ENCODE assay signal across 19 mouse cellular contexts in the genomic region with DNA sequence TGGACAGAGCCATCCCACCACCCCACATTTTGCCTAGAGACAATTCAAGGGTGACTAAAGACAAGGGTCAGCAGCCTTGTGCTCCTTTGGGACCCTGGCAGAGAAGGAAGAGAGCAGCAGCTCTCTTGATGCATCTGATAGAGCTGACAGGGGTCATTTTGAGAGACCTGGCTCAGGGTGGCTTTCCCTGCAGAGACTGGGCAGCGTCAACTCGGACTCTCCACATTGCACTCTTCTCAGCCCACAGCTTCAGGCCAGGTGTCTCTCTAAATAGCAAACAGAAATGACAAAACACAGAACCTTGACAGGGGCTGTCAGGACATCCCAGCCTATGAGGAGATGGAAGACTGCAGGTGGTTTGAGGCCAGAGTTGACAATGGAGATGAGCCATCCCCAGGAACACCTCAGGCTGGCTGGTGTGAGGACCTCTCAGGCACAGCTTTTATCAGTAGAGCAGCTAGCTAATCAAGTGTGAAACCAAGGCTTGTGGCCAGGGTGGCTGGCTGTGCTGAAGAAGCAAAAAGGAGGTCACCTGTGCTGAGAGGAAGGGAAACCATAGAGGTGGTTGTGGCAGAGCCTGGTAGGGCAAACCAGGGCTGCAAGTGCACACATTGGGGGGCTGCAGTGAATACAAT.
DNase-seq lines count a peak whose midpoint lies in the region; ATAC-seq and TF ChIP-seq lines count a peak whose summit lies in the region.
"Had no signal": no experiment of that assay in that cellular context is flagged by ENCODE, and none has a peak within 500 bp of the region (broad histone marks: within the 10 kb centered on the region; RNA-seq: fewer than 3 reads in every experiment).

No protein-coding gene starts in this region.

- peak; percentile 55 for DNase-seq in cerebellum, adult 9-10 months
- DNase-seq in midbrain, embryonic 10.5 days (ENCODE audit: low spot score), result no peak
- DNase-seq in forebrain, postnatal 0 days, result no peak
- DNase-seq in stomach, postnatal 0 days (ENCODE audit: low spot score), result no peak
- no peak for DNase-seq in thymus, postnatal 10 days (ENCODE audit: low spot score in 2 of 2)
- DNase-seq: adrenal gland, adult 8-10 months; B cell, adult 2 months; gastrocnemius, postnatal 10 days; kidney, adult 2 months; kidney, postnatal 25 days; layer of hippocampus, adult 9-11 months; lung, adult 18-20 months; lung, postnatal 36 days; thymus, postnatal 36 days had no signal

- H3K4me2 ChIP-seq in midbrain, embryonic 13.5 days (replicated peaks), result no peak overlapping the region
- no peak overlapping the region for H3K4me2 ChIP-seq in forebrain, postnatal 0 days (ENCODE audit: low read depth)
- H3K4me2 ChIP-seq in neural tube, embryonic 15.5 days, result no peak overlapping the region
- H3K4me2 ChIP-seq in stomach, postnatal 0 days (replicated peaks; ENCODE audit: low read depth), result no peak overlapping the region
- H3K4me2 ChIP-seq: embryonic facial prominence, embryonic 15.5 days; limb, embryonic 15.5 days had no signal

- no peak for TF ChIP-seq EP300 in stomach, postnatal 0 days (optimal IDR thresholded peaks at IDR 0.05)

- no peak for TF ChIP-seq CTCF in forebrain, postnatal 0 days (IDR thresholded peaks at IDR 0.05; ENCODE audit: low read depth)
- no peak for TF ChIP-seq CTCF in stomach, postnatal 0 days (IDR thresholded peaks at IDR 0.05; ENCODE audit: low read depth)

- H3K36me3 ChIP-seq in midbrain, embryonic 13.5 days, result no peaks in the 10 kb centered on the region
- H3K36me3 ChIP-seq in midbrain, embryonic 10.5 days, result no peaks in the 10 kb centered on the region
- no peaks in the 10 kb centered on the region for H3K36me3 ChIP-seq in forebrain, postnatal 0 days (ENCODE audit: insufficient read depth)
- H3K36me3 ChIP-seq in neural tube, embryonic 15.5 days, result no peaks in the 10 kb centered on the region
- H3K36me3 ChIP-seq in stomach, postnatal 0 days (ENCODE audit: control insufficient read depth, insufficient read depth, low read length), result no peaks in the 10 kb centered on the region
- H3K36me3 ChIP-seq: embryonic facial prominence, embryonic 15.5 days; limb, embryonic 15.5 days had no signal

- peaks cover 46% of the 10 kb centered on the region for H3K4me1 ChIP-seq in midbrain, embryonic 13.5 days (replicated peaks)
- peaks cover 25% of the 10 kb centered on the region for H3K4me1 ChIP-seq in midbrain, embryonic 10.5 days
- peaks cover 24% of the 10 kb centered on the region for H3K4me1 ChIP-seq in forebrain, postnatal 0 days (ENCODE audit: insufficient read depth)
- H3K4me1 ChIP-seq in neural tube, embryonic 15.5 days, result peaks cover 49% of the 10 kb centered on the region
- no peaks in the 10 kb centered on the region; the same call in 1 of the 2 replicates for H3K4me1 ChIP-seq in stomach, postnatal 0 days (replicated peaks; ENCODE audit: control insufficient read depth, insufficient read depth)

- H3K27ac ChIP-seq in midbrain, embryonic 13.5 days, result peak overlapping the region; percentile 81
- no peak overlapping the region for H3K27ac ChIP-seq in midbrain, embryonic 10.5 days (replicated peaks)
- peak overlapping the region; percentile 92 for H3K27ac ChIP-seq in forebrain, postnatal 0 days (ENCODE audit: low read depth, low read length)
- H3K27ac ChIP-seq in neural tube, embryonic 15.5 days (replicated peaks), result peak overlapping the region; percentile 80
- no peak overlapping the region for H3K27ac ChIP-seq in stomach, postnatal 0 days (replicated peaks)
- H3K27ac ChIP-seq: embryonic facial prominence, embryonic 15.5 days; limb, embryonic 15.5 days had no signal

- no peaks in the 10 kb centered on the region for H3K9me3 ChIP-seq in midbrain, embryonic 13.5 days
- no peaks in the 10 kb centered on the region for H3K9me3 ChIP-seq in midbrain, embryonic 10.5 days (replicated peaks)
- no peaks in the 10 kb centered on the region for H3K9me3 ChIP-seq in forebrain, postnatal 0 days (ENCODE audit: low read length)
- no peaks in the 10 kb centered on the region for H3K9me3 ChIP-seq in neural tube, embryonic 15.5 days (replicated peaks)
- no peaks in the 10 kb centered on the region for H3K9me3 ChIP-seq in stomach, postnatal 0 days (ENCODE audit: control insufficient read depth, low read length)
- H3K9me3 ChIP-seq: embryonic facial prominence, embryonic 15.5 days; limb, embryonic 15.5 days had no signal

- WGBS in midbrain, embryonic 13.5 days, result 89% methylated on average over 2 of the region's 2 CpGs
- 91% methylated on average over 2 of the region's 2 CpGs for WGBS in midbrain, embryonic 10.5 days
- 85% methylated on average over 2 of the region's 2 CpGs for WGBS in forebrain, postnatal 0 days
- 82% methylated on average over 2 of the region's 2 CpGs for WGBS in neural tube, embryonic 15.5 days
- WGBS in stomach, postnatal 0 days, result 54% methylated on average over 2 of the region's 2 CpGs

- no peak for ATAC-seq in cerebellum, adult (ENCODE audit: insufficient number of reproducible peaks, low FRiP score, low TSS enrichment)
- ATAC-seq in midbrain, embryonic 13.5 days, result no peak; the same call in 1 of the 2 replicates
- ATAC-seq in forebrain, postnatal 0 days, result no peak
- ATAC-seq in neural tube, embryonic 15.5 days (ENCODE audit: low FRiP score), result no peak
- ATAC-seq in stomach, postnatal 0 days (ENCODE audit: low FRiP score, low TSS enrichment), result no peak

- H3K4me3 ChIP-seq in midbrain, embryonic 13.5 days (replicated peaks), result no peak overlapping the region
- no peak overlapping the region for H3K4me3 ChIP-seq in midbrain, embryonic 10.5 days
- H3K4me3 ChIP-seq in forebrain, postnatal 0 days (ENCODE audit: low read depth, low read length), result no peak overlapping the region
- no peak overlapping the region for H3K4me3 ChIP-seq in neural tube, embryonic 15.5 days (replicated peaks)
- no peak overlapping the region for H3K4me3 ChIP-seq in stomach, postnatal 0 days (ENCODE audit: low read depth, low read length)
- H3K4me3 ChIP-seq: embryonic facial prominence, embryonic 15.5 days; limb, embryonic 15.5 days had no signal

- no peak overlapping the region for H3K9ac ChIP-seq in midbrain, embryonic 13.5 days (replicated peaks)
- H3K9ac ChIP-seq in forebrain, postnatal 0 days, result no peak overlapping the region
- H3K9ac ChIP-seq in neural tube, embryonic 15.5 days (replicated peaks), result no peak overlapping the region
- H3K9ac ChIP-seq in stomach, postnatal 0 days (ENCODE audit: low read length), result no peak overlapping the region
- H3K9ac ChIP-seq: embryonic facial prominence, embryonic 15.5 days; limb, embryonic 15.5 days had no signal

- H3K27me3 ChIP-seq in midbrain, embryonic 13.5 days, result no peaks in the 10 kb centered on the region
- no peaks in the 10 kb centered on the region for H3K27me3 ChIP-seq in midbrain, embryonic 10.5 days (ENCODE audit: low read depth, poor library complexity, severe bottlenecking)
- no peaks in the 10 kb centered on the region for H3K27me3 ChIP-seq in forebrain, postnatal 0 days (ENCODE audit: insufficient read depth, low read length)
- H3K27me3 ChIP-seq in neural tube, embryonic 15.5 days (replicated peaks), result no peaks in the 10 kb centered on the region
- H3K27me3 ChIP-seq in stomach, postnatal 0 days (ENCODE audit: control insufficient read depth, insufficient read depth, low read length), result no peaks in the 10 kb centered on the region
- H3K27me3 ChIP-seq: limb, embryonic 15.5 days had no signal

Comparison
In these comparisons a context has a peak if more than half of its experiments do, and no peak if none do; other contexts are left out.
1. H3K27ac ChIP-seq: peak in midbrain, embryonic 13.5 days (single experiment), forebrain, postnatal 0 days (single experiment) and neural tube, embryonic 15.5 days (single experiment); none in midbrain, embryonic 10.5 days (single experiment) and stomach, postnatal 0 days (single experiment).